Mouse (Mus musculus) left cerebral cortex, adult 18-20 months (tissue): ENCODE results near the gene Vmn2r52. TPM values are rescaled to one million over a fixed set of nuclear protein-coding genes. Genes with fewer than 3 reads are reported as not detected.
"Not testable (repeated sequence)": the region's sequence is repeated elsewhere in the genome, so short reads cannot be mapped to it uniquely, and the experiment has no call there.

Experiments
- DNase-seq, 2 experiments: peaks; one replicate each; pipeline ENCODE4 v3.0.0; 2021 to 2022; ENCODE audit warnings: low spot score in 2 of 2, mixed read lengths in 1 of 2
- long read RNA-seq, 2 experiments: library from polyadenylated mRNA; stranded (forward); transcript quantifications; one replicate each; pipeline ENCODE4 v2.0.0; 2021
- total RNA-seq, 2 experiments: library from RNA; stranded (reverse); gene quantifications; 2 replicates each; pipeline ENCODE4 v1.2.3; 2021

Vmn2r52 gene
- total RNA-seq: not detected
- long read RNA-seq, experiment 1: 0 reads
- long read RNA-seq, experiment 2: 0 reads

DNA sequence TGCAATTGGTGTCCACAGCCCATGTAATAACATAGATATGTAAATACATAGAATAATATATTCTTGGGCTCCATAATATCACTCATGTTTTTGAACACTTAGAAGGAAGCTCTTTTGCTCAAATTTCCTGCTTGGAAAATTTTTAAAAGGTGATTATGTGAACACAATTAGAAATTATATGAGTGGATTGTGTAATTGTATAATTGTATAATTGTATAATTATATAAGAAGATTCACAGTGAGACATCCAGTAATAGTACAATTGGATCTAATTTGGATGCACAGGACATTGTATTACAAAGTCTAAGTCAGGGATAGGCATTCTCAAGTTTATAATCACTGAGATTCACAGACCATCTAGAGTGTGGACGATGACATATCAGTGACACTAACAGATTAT, at the start of gene Vmn2r52:
Gene Vmn2r52, minus strand, starts transcription at position 101 of the 400 bp plus-strand sequence.
- no peak for DNase-seq

DNA sequence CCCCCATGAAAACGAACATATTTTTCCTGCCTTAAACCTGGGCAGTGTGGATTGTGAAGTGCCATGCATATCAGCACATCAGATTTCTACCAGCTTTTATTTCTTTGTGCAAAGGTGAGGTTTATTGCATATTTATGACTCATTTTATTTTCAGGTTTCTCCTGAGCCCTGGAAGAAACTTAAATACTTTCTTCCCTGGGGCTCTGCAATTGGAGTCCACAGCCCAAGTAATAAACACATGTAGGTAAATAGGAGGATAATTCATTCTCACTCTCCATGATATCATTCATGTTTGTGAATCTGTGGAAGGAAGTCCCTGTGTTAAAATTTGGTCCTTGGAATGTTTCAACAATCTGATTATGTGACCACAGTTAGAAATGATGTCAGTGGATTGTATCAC, 70.7 kb downstream of the Vmn2r52 start, which contains the start of gene Vmn2r51:
Gene Vmn2r51, minus strand, starts transcription at position 101 of the 400 bp plus-strand sequence.
- not testable (repeated sequence) for DNase-seq

Other genes starting within 250 kb of the Vmn2r52 start
- not detected for gene Vmn2r48, start 223.0 kb downstream of the Vmn2r52 start, total RNA-seq
- gene Vmn2r49, start 184.3 kb downstream of the Vmn2r52 start, total RNA-seq: not detected
- not detected for gene Vmn2r50, start 123.3 kb downstream of the Vmn2r52 start, total RNA-seq
- not detected for gene Vmn2r51, start 70.8 kb downstream of the Vmn2r52 start, total RNA-seq
- gene Vmn1r66, start 101.4 kb upstream of the Vmn2r52 start, total RNA-seq: not detected